Mouse (Mus musculus) bone marrow macrophage, adult 2 months (primary cell): ENCODE data around the gene Kcnq5.

Experiments used
- CTCF ChIP-seq: IDR thresholded peaks from 2 replicates; pipeline ENCODE4 v1.5.1; 2012; ENCODE audit warnings: low read depth, mild to moderate bottlenecking, low read length, moderate library complexity
- POLR2A ChIP-seq: IDR thresholded peaks from 2 replicates; pipeline ENCODE4 v1.6.1; 2012; ENCODE audit warnings: mild to moderate bottlenecking, low read depth, low read length, borderline replicate concordance

DNA sequence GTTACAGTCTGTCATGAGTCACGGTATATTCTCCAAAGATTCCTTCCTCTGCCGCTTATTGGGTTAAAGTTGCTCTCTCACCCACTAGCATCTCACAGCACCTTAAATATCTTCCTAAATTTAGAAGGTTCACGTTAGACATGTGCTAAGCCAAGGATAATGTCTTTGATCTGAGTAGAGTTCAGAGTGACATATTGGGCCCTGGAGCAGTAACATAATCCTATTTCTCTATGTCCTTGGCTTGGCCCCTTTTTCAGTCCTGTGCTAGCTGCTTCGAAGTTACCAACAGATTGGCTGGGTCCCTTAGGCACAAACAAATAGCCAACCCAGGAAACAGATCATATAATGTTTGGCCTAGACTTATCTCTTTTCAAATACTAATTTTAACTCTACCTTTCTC, 533.7 kb downstream of the Kcnq5 start:
- TF ChIP-seq CTCF (no peak), POLR2A (no peak)
